Mouse (Mus musculus) cerebellum, postnatal 25 days (tissue): Measurements from ENCODE around the gene Hoxc9.

Experiments used
- DNase-seq, 2 experiments: peaks; one replicate each; pipeline ENCODE4 v3.0.0; 2021; ENCODE audit warnings: mixed read lengths in 2 of 2

Hoxc9 gene

GRCm38 (mm10) chr15:103027266-103028235, 51.3 kb downstream of the Hoxc9 start:
- no peak for DNase-seq

GRCm38 (mm10) chr15:103028916-103029512, 52.8 kb downstream of the Hoxc9 start:
- no peak for DNase-seq

GRCm38 (mm10) chr15:103030142-103030541, 53.9 kb downstream of the Hoxc9 start:
- DNase-seq, result no peak

- DNase-seq, result no peak
These were observed 55.9 kb downstream of the Hoxc9 start for GRCm38 (mm10) chr15:103032167-103032566.

GRCm38 (mm10) chr15:103032646-103033575, 56.7 kb downstream of the Hoxc9 start:
- DNase-seq, result no peak

GRCm38 (mm10) chr15:103034043-103034806, 58.0 kb downstream of the Hoxc9 start:
- no peak for DNase-seq
